ENCODE assay signal across 8 mouse cellular contexts in the genomic region with DNA sequence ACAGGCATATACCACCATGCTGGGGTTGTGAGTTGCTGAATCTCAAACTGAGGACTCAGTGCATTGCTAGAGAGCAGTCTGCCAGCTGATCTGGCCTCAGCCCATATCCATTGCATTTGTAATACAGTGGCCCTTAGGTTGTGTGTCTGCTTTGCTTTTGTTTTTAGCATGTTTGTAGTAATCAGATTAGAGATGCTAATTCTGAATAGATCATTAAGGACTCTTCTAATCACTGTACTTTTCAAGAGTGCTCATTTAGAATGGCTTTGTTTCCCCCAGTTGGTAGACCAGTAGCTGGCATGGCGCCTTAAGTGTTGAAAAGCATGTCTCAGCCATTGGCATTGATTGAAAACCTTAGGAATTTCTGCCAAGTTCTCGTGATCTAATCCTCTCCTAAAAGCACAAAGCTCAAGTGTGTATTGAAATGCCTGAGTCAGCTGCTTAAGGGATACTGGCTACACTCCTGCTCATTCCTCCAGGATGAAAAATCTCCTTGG. TPM values are rescaled to one million over a fixed set of nuclear protein-coding genes. Genes with fewer than 3 reads are reported as not detected.
DNase-seq lines count a peak whose midpoint lies in the region; ATAC-seq and TF ChIP-seq lines count a peak whose summit lies in the region.

No protein-coding gene starts in this region.

- H3K4me3 ChIP-seq in forebrain, embryonic 15.5 days: no peak overlapping the region
- no peak overlapping the region for H3K4me3 ChIP-seq in intestine, postnatal 0 days (ENCODE audit: low read depth, low read length)

- H3K9me3 ChIP-seq in forebrain, embryonic 15.5 days: no peaks in the 10 kb centered on the region
- no peaks in the 10 kb centered on the region for H3K9me3 ChIP-seq in intestine, postnatal 0 days (ENCODE audit: control insufficient read depth)

- DNase-seq in kidney, adult 8-10 months: peak; percentile 50 to 62
- DNase-seq in kidney, postnatal 10 days: no peak
- DNase-seq in adrenal gland, postnatal 25 days: peak; percentile 24
- peak; percentile 49 for DNase-seq in lung, postnatal 14 days
- no peak for DNase-seq in urinary bladder, adult 18-20 months (ENCODE audit: low spot score in 2 of 2)
- no peak for DNase-seq in thymus, postnatal 0 days (ENCODE audit: low spot score)

- WGBS in forebrain, embryonic 15.5 days: 4% methylated on average over 2 of the region's 2 CpGs
- WGBS in intestine, postnatal 0 days: 43% methylated on average over 2 of the region's 2 CpGs

- ATAC-seq in forebrain, embryonic 15.5 days (replicated peaks): peak; percentile 91
- ATAC-seq in intestine, postnatal 0 days: no peak

- no peak overlapping the region for H3K27ac ChIP-seq in forebrain, embryonic 15.5 days (replicated peaks)
- H3K27ac ChIP-seq in intestine, postnatal 0 days (ENCODE audit: low read depth, low read length): no peak overlapping the region

- no peak overlapping the region for H3K4me2 ChIP-seq in forebrain, embryonic 15.5 days (replicated peaks)
- H3K4me2 ChIP-seq in intestine, postnatal 0 days (replicated peaks; ENCODE audit: low read depth): no peak overlapping the region

- peaks cover 15% of the 10 kb centered on the region for H3K4me1 ChIP-seq in forebrain, embryonic 15.5 days
- no peaks in the 10 kb centered on the region; the same call in 1 of the 2 replicates for H3K4me1 ChIP-seq in intestine, postnatal 0 days (replicated peaks; ENCODE audit: control insufficient read depth, insufficient read depth, low read length)

- H3K36me3 ChIP-seq in forebrain, embryonic 15.5 days: no peaks in the 10 kb centered on the region
- H3K36me3 ChIP-seq in intestine, postnatal 0 days (ENCODE audit: control insufficient read depth, insufficient read depth): peaks cover 13% of the 10 kb centered on the region

- no peak for TF ChIP-seq CTCF in intestine, postnatal 0 days (IDR thresholded peaks at IDR 0.05; ENCODE audit: low read depth)

- H3K9ac ChIP-seq in forebrain, embryonic 15.5 days (replicated peaks): no peak overlapping the region
- no peak overlapping the region for H3K9ac ChIP-seq in intestine, postnatal 0 days (ENCODE audit: low read depth, low read length)

- H3K27me3 ChIP-seq in forebrain, embryonic 15.5 days: peaks cover 62% of the 10 kb centered on the region
- no peaks in the 10 kb centered on the region for H3K27me3 ChIP-seq in intestine, postnatal 0 days (replicated peaks; ENCODE audit: control insufficient read depth, insufficient read depth, low read length)

RNA-seq across cellular contexts. Expression of a gene that starts 43.3 kb away (rescaled TPM):
- 31.4 and 52.7 TPM in 2 replicates for total RNA-seq in adrenal gland, postnatal 25 days (2021)
- 3.7 and 4.3 TPM in 2 replicates for polyA plus RNA-seq in forebrain, embryonic 15.5 days (2015; fragmentation: Nextera tagmentation; extraction: Ambion mirVana)
- polyA plus RNA-seq in intestine, postnatal 0 days (2015; fragmentation: Nextera tagmentation; extraction: Ambion mirVana): 8.3 and 10.0 TPM in 2 replicates
- 5.9 and 10.0 TPM in 2 replicates for polyA plus RNA-seq in thymus, postnatal 0 days (2015; fragmentation: Nextera tagmentation; extraction: Ambion mirVana)

RNA-seq across cellular contexts. Expression of a gene that starts 52.2 kb away (rescaled TPM):
- total RNA-seq in adrenal gland, postnatal 25 days (2021): 78.7 and 102 TPM in 2 replicates
- polyA plus RNA-seq in forebrain, embryonic 15.5 days (2015; fragmentation: Nextera tagmentation; extraction: Ambion mirVana): 138 and 148 TPM in 2 replicates
- polyA plus RNA-seq in intestine, postnatal 0 days (2015; fragmentation: Nextera tagmentation; extraction: Ambion mirVana): 48.8 and 49.1 TPM in 2 replicates
- polyA plus RNA-seq in thymus, postnatal 0 days (2015; fragmentation: Nextera tagmentation; extraction: Ambion mirVana): 63.2 and 63.4 TPM in 2 replicates

Comparison
In these comparisons a context has a peak if more than half of its experiments do, and no peak if none do; other contexts are left out.
1. DNase-seq: peak in kidney, adult 8-10 months (2 of 2), adrenal gland, postnatal 25 days (single experiment) and lung, postnatal 14 days (single experiment); none in kidney, postnatal 10 days (single experiment), urinary bladder, adult 18-20 months (0 of 2) and thymus, postnatal 0 days (single experiment).